Comparison of ENCODE assay signal across 7 mouse cellular contexts in the genomic region with DNA sequence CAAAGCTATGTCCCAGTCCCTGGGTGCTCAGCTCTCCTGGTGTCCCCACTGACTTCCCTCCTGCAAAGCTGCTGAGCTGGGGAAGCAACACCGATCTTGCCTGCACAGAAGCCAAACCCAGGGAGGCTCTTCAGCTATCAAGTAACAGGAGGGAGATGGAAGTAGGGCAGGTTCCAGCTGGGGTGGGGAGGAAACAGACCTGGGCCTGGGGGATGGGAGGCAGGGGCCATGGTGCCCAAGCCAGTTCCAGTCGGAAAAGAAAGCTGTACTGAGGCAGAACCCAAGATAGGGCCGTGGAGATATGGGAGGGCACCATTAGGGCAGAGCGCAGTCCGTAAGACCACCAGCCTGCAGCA. TPM values are rescaled to one million over a fixed set of nuclear protein-coding genes. Genes with fewer than 3 reads are reported as not detected.
A peak's percentile ranks its signal among the peaks of the same experiment; 100 is the strongest.
DNase-seq lines count a peak whose midpoint lies in the region; ATAC-seq and TF ChIP-seq lines count a peak whose summit lies in the region.

No protein-coding gene starts in this region.

- H3K4me1 ChIP-seq in limb, embryonic 12.5 days (replicated peaks) = peaks cover 53% of the 10 kb centered on the region
- H3K4me1 ChIP-seq in limb, embryonic 10.5 days = peaks cover 51% of the 10 kb centered on the region
- peaks cover 69% of the 10 kb centered on the region for H3K4me1 ChIP-seq in forebrain, embryonic 13.5 days
- H3K4me1 ChIP-seq in intestine, embryonic 15.5 days (replicated peaks) = peaks cover 55% of the 10 kb centered on the region
- peaks cover 53% of the 10 kb centered on the region for H3K4me1 ChIP-seq in olfactory bulb, adult 2 months (ENCODE audit: control insufficient read depth, insufficient read depth, low read length)

- H3K27me3 ChIP-seq in limb, embryonic 12.5 days = no peaks in the 10 kb centered on the region
- no peaks in the 10 kb centered on the region for H3K27me3 ChIP-seq in limb, embryonic 10.5 days (ENCODE audit: low read depth, poor library complexity, severe bottlenecking)
- no peaks in the 10 kb centered on the region for H3K27me3 ChIP-seq in forebrain, embryonic 13.5 days
- no peaks in the 10 kb centered on the region for H3K27me3 ChIP-seq in intestine, embryonic 15.5 days (replicated peaks)

- H3K36me3 ChIP-seq in limb, embryonic 12.5 days = peaks cover 67% of the 10 kb centered on the region
- H3K36me3 ChIP-seq in limb, embryonic 10.5 days = peaks cover 70% of the 10 kb centered on the region
- H3K36me3 ChIP-seq in forebrain, embryonic 13.5 days (ENCODE audit: poor library complexity, severe bottlenecking) = peaks cover 60% of the 10 kb centered on the region
- peaks cover 15% of the 10 kb centered on the region; the same call in 1 of the 2 replicates for H3K36me3 ChIP-seq in intestine, embryonic 15.5 days

- peak overlapping the region; percentile 84 for H3K4me2 ChIP-seq in limb, embryonic 12.5 days
- peak overlapping the region; percentile 86 for H3K4me2 ChIP-seq in forebrain, embryonic 13.5 days
- peak overlapping the region; percentile 78 for H3K4me2 ChIP-seq in intestine, embryonic 15.5 days (replicated peaks)

- no peak for TF ChIP-seq POLR2A in olfactory bulb, adult 2 months (IDR thresholded peaks at IDR 0.05; ENCODE audit: insufficient read depth, low read depth, low read length)

- no peak overlapping the region for H3K27ac ChIP-seq in limb, embryonic 12.5 days
- H3K27ac ChIP-seq in limb, embryonic 10.5 days = no peak overlapping the region
- no peak overlapping the region for H3K27ac ChIP-seq in forebrain, embryonic 13.5 days
- H3K27ac ChIP-seq in intestine, embryonic 15.5 days = no peak overlapping the region
- no peak overlapping the region for H3K27ac ChIP-seq in olfactory bulb, adult 2 months (ENCODE audit: insufficient read depth, low read depth, low read length)

- peak overlapping the region; percentile 5 for H3K9ac ChIP-seq in limb, embryonic 12.5 days (replicated peaks)
- H3K9ac ChIP-seq in forebrain, embryonic 13.5 days = peak overlapping the region; percentile 86
- H3K9ac ChIP-seq in intestine, embryonic 15.5 days = peak overlapping the region; percentile 20; the same call in 1 of the 2 replicates

- no peak overlapping the region; the same call in 1 of the 2 replicates for H3K4me3 ChIP-seq in limb, embryonic 12.5 days (replicated peaks)
- no peak overlapping the region for H3K4me3 ChIP-seq in limb, embryonic 10.5 days
- peak overlapping the region; percentile 78 for H3K4me3 ChIP-seq in forebrain, embryonic 13.5 days
- H3K4me3 ChIP-seq in intestine, embryonic 15.5 days (replicated peaks) = no peak overlapping the region
- peak overlapping the region; percentile 15 for H3K4me3 ChIP-seq in olfactory bulb, adult 2 months (ENCODE audit: insufficient read depth, low read depth, low read length)

- 91% methylated on average over 5 of the region's 5 CpGs for WGBS in limb, embryonic 12.5 days
- WGBS in limb, embryonic 10.5 days = 91% methylated on average over 5 of the region's 5 CpGs
- WGBS in forebrain, embryonic 13.5 days = 86% methylated on average over 5 of the region's 5 CpGs
- 78% methylated on average over 5 of the region's 5 CpGs for WGBS in intestine, embryonic 15.5 days
- 53% methylated on average over 5 of the region's 5 CpGs for WGBS in olfactory bulb, adult 2 months

- no peak for ATAC-seq in limb, embryonic 12.5 days (ENCODE audit: insufficient number of reproducible peaks, insufficient read depth, low FRiP score, low TSS enrichment, low read depth)
- ATAC-seq in forebrain, embryonic 13.5 days = no peak
- ATAC-seq in intestine, embryonic 15.5 days = no peak

- H3K9me3 ChIP-seq in limb, embryonic 12.5 days = no peaks in the 10 kb centered on the region
- no peaks in the 10 kb centered on the region for H3K9me3 ChIP-seq in limb, embryonic 10.5 days (replicated peaks)
- no peaks in the 10 kb centered on the region for H3K9me3 ChIP-seq in forebrain, embryonic 13.5 days (replicated peaks)
- no peaks in the 10 kb centered on the region for H3K9me3 ChIP-seq in intestine, embryonic 15.5 days

- TF ChIP-seq CTCF in olfactory bulb, adult 2 months (IDR thresholded peaks at IDR 0.05; ENCODE audit: insufficient read depth, low read depth, low read length) = no peak

- DNase-seq in limb, embryonic 10.5 days (ENCODE audit: low spot score) = no peak
- DNase-seq in adrenal gland, adult 2 months = no peak
- DNase-seq in adrenal gland, postnatal 14 days = no peak

RNA-seq across cellular contexts. Expression of a gene that starts 3.2 kb away (rescaled TPM):
- 87.3 and 88.9 TPM in 2 replicates for polyA plus RNA-seq in limb, embryonic 12.5 days (2016; fragmentation: Nextera tagmentation; extraction: Ambion mirVana)
- polyA plus RNA-seq in limb, embryonic 10.5 days (2016; fragmentation: Nextera tagmentation; extraction: Ambion mirVana) = 95.2 and 97.8 TPM in 2 replicates
- 86.9 and 87.3 TPM in 2 replicates for polyA plus RNA-seq in forebrain, embryonic 13.5 days (2015; fragmentation: Nextera tagmentation; extraction: Ambion mirVana)
- polyA plus RNA-seq in intestine, embryonic 15.5 days (2015; fragmentation: Nextera tagmentation; extraction: Ambion mirVana) = 68.1 and 73.0 TPM in 2 replicates
- polyA plus RNA-seq in olfactory bulb, adult 2 months (2012; ENCODE audit: insufficient read depth, insufficient read length, low replicate concordance, missing spikeins) = not detected in 2 replicates
- 100 to 1,000 TPM in 1 of 2 experiments, 10 to 100 TPM in 1; 85.6 to 101 TPM for total RNA-seq in adrenal gland, adult 2 months (2021)
- 142 and 144 TPM in 2 replicates for polyA plus RNA-seq in adrenal gland, adult 2 months (2012; rRNA removed)
- total RNA-seq in adrenal gland, postnatal 14 days (2021) = 83.9 and 92.9 TPM in 2 replicates

RNA-seq across cellular contexts. Expression of a gene that starts 9.9 kb away (rescaled TPM):
- not detected in 2 replicates for polyA plus RNA-seq in limb, embryonic 12.5 days (2016; fragmentation: Nextera tagmentation; extraction: Ambion mirVana)
- polyA plus RNA-seq in limb, embryonic 10.5 days (2016; fragmentation: Nextera tagmentation; extraction: Ambion mirVana) = 0.11 and 0.19 TPM in 2 replicates
- 0.17 TPM in 1 of 2 replicates, not detected in the other for polyA plus RNA-seq in forebrain, embryonic 13.5 days (2015; fragmentation: Nextera tagmentation; extraction: Ambion mirVana)
- 0.09 and 0.16 TPM in 2 replicates for polyA plus RNA-seq in intestine, embryonic 15.5 days (2015; fragmentation: Nextera tagmentation; extraction: Ambion mirVana)
- not detected in 2 replicates for polyA plus RNA-seq in olfactory bulb, adult 2 months (2012; ENCODE audit: insufficient read depth, insufficient read length, low replicate concordance, missing spikeins)
- not detected for total RNA-seq in adrenal gland, adult 2 months (2021)
- polyA plus RNA-seq in adrenal gland, adult 2 months (2012; rRNA removed) = not detected in 2 replicates
- not detected in 2 replicates for total RNA-seq in adrenal gland, postnatal 14 days (2021)

RNA-seq across cellular contexts. Expression of a gene that starts 15.3 kb away (rescaled TPM):
- 59.8 and 60.0 TPM in 2 replicates for polyA plus RNA-seq in limb, embryonic 12.5 days (2016; fragmentation: Nextera tagmentation; extraction: Ambion mirVana)
- polyA plus RNA-seq in limb, embryonic 10.5 days (2016; fragmentation: Nextera tagmentation; extraction: Ambion mirVana) = 59.8 and 67.0 TPM in 2 replicates
- polyA plus RNA-seq in forebrain, embryonic 13.5 days (2015; fragmentation: Nextera tagmentation; extraction: Ambion mirVana) = 77.4 and 80.0 TPM in 2 replicates
- polyA plus RNA-seq in intestine, embryonic 15.5 days (2015; fragmentation: Nextera tagmentation; extraction: Ambion mirVana) = 65.4 and 66.3 TPM in 2 replicates
- not detected in 2 replicates for polyA plus RNA-seq in olfactory bulb, adult 2 months (2012; ENCODE audit: insufficient read depth, insufficient read length, low replicate concordance, missing spikeins)
- 10 to 100 TPM; 53.2 to 60.9 TPM for total RNA-seq in adrenal gland, adult 2 months (2021)
- 86.9 and 97.4 TPM in 2 replicates for polyA plus RNA-seq in adrenal gland, adult 2 months (2012; rRNA removed)
- total RNA-seq in adrenal gland, postnatal 14 days (2021) = 39.5 and 55.2 TPM in 2 replicates

RNA-seq across cellular contexts. Expression of a gene that starts 17.5 kb away (rescaled TPM):
- polyA plus RNA-seq in limb, embryonic 12.5 days (2016; fragmentation: Nextera tagmentation; extraction: Ambion mirVana) = 0.61 and 1.5 TPM in 2 replicates
- 0.81 TPM in 1 of 2 replicates, not detected in the other for polyA plus RNA-seq in limb, embryonic 10.5 days (2016; fragmentation: Nextera tagmentation; extraction: Ambion mirVana)
- polyA plus RNA-seq in forebrain, embryonic 13.5 days (2015; fragmentation: Nextera tagmentation; extraction: Ambion mirVana) = not detected in 2 replicates
- polyA plus RNA-seq in intestine, embryonic 15.5 days (2015; fragmentation: Nextera tagmentation; extraction: Ambion mirVana) = not detected in 2 replicates
- polyA plus RNA-seq in olfactory bulb, adult 2 months (2012; ENCODE audit: insufficient read depth, insufficient read length, low replicate concordance, missing spikeins) = not detected in 2 replicates
- not detected for total RNA-seq in adrenal gland, adult 2 months (2021)
- polyA plus RNA-seq in adrenal gland, adult 2 months (2012; rRNA removed) = 0.10 TPM in 1 of 2 replicates, not detected in the other
- total RNA-seq in adrenal gland, postnatal 14 days (2021) = not detected in 2 replicates

RNA-seq across cellular contexts. Expression of a gene that starts 17.5 kb away (rescaled TPM):
- 23.8 and 42.8 TPM in 2 replicates for polyA plus RNA-seq in limb, embryonic 12.5 days (2016; fragmentation: Nextera tagmentation; extraction: Ambion mirVana)
- 1.1 and 5.0 TPM in 2 replicates for polyA plus RNA-seq in limb, embryonic 10.5 days (2016; fragmentation: Nextera tagmentation; extraction: Ambion mirVana)
- 4.3 and 6.2 TPM in 2 replicates for polyA plus RNA-seq in forebrain, embryonic 13.5 days (2015; fragmentation: Nextera tagmentation; extraction: Ambion mirVana)
- 6.4 and 9.4 TPM in 2 replicates for polyA plus RNA-seq in intestine, embryonic 15.5 days (2015; fragmentation: Nextera tagmentation; extraction: Ambion mirVana)
- polyA plus RNA-seq in olfactory bulb, adult 2 months (2012; ENCODE audit: insufficient read depth, insufficient read length, low replicate concordance, missing spikeins) = not detected in 2 replicates
- not detected for total RNA-seq in adrenal gland, adult 2 months (2021)
- 0.44 TPM in 1 of 2 replicates, not detected in the other for polyA plus RNA-seq in adrenal gland, adult 2 months (2012; rRNA removed)
- 0.89 TPM in 1 of 2 replicates, not detected in the other for total RNA-seq in adrenal gland, postnatal 14 days (2021)

Comparison
In these comparisons a context has a peak if more than half of its experiments do, and no peak if none do; other contexts are left out.
1. H3K4me3 ChIP-seq: peak in forebrain, embryonic 13.5 days (single experiment) and olfactory bulb, adult 2 months (single experiment); none in limb, embryonic 12.5 days (single experiment), limb, embryonic 10.5 days (single experiment) and intestine, embryonic 15.5 days (single experiment).
2. H3K9ac ChIP-seq: peak in every context shown above with its lines; median percentile 86 in forebrain, embryonic 13.5 days; 20 in intestine, embryonic 15.5 days; 5 in limb, embryonic 12.5 days.
3. RNA of a gene that starts 15.3 kb away (polyA plus RNA-seq): 86.9 to 97.4 TPM in adrenal gland, adult 2 months, 77.4 to 80.0 TPM in forebrain, embryonic 13.5 days, 59.8 to 67.0 TPM in limb, embryonic 10.5 days, 65.4 to 66.3 TPM in intestine, embryonic 15.5 days and 59.8 to 60.0 TPM in limb, embryonic 12.5 days; not detected in olfactory bulb, adult 2 months; every median in the first group is over 10 times any median in the second.
4. Peak in every context shown above with its lines, with median percentiles within 50 percentile points of each other: H3K4me2 ChIP-seq.